Mouse (Mus musculus) intestine, embryonic 16.5 days (tissue): ENCODE data around the gene Hspb1. TPM values are rescaled to one million over a fixed set of nuclear protein-coding genes. Genes with fewer than 3 reads are reported as not detected.

ENCODE experiments used
- ATAC-seq: fragments of 200-750 bp; cut with Nextera tagmentation; 2 replicates; pipeline ENCODE4 v1.8.0; 2017; ENCODE audit warnings: moderate TSS enrichment, moderate library complexity
- H3K27ac ChIP-seq: fragments of 300-500 bp; sonication (generic); 2 replicates; pipeline ENCODE4 v1.5.1; 2014; ENCODE audit warnings: mild to moderate bottlenecking, low read length
- H3K27me3 ChIP-seq: fragments of 300-500 bp; sonication (generic); replicated peaks from 2 replicates; pipeline ENCODE4 v1.6.1; 2014; ENCODE audit warnings: low read length, control low read depth, mixed read lengths; ENCODE audit not compliant: control insufficient read depth, insufficient read depth
- H3K36me3 ChIP-seq: fragments of 300-500 bp; sonication (generic); 2 replicates; pipeline ENCODE4 v1.6.1; 2014; ENCODE audit warnings: low read length, control low read depth; ENCODE audit not compliant: control insufficient read depth, insufficient read depth
- H3K4me1 ChIP-seq: fragments of 300-500 bp; sonication (generic); 2 replicates; pipeline ENCODE4 v1.6.1; 2014; ENCODE audit warnings: low read length, control low read depth, mixed read lengths; ENCODE audit not compliant: control insufficient read depth, insufficient read depth
- H3K4me2 ChIP-seq: fragments of 300-500 bp; sonication (generic); 2 replicates; pipeline ENCODE4 v1.6.1; 2014; ENCODE audit warnings: low read depth, low read length, control low read depth
- H3K4me3 ChIP-seq: fragments of 300-500 bp; sonication (generic); 2 replicates; pipeline ENCODE4 v1.5.1; 2014; ENCODE audit warnings: mild to moderate bottlenecking, low read length
- H3K9ac ChIP-seq: fragments of 300-500 bp; sonication (generic); 2 replicates; pipeline ENCODE4 v1.6.1; 2014; ENCODE audit warnings: low read depth, low read length
- H3K9me3 ChIP-seq: fragments of 300-500 bp; sonication (generic); 2 replicates; pipeline ENCODE4 v1.6.1; 2016; ENCODE audit warnings: low read length, control low read depth; ENCODE audit not compliant: control insufficient read depth
- WGBS: fragments of 180-500 bp; shearing (Covaris S2); extraction: QIAGEN DNeasy Blood & Tissue Kit; methylation state at CpG from one replicate; pipeline ENCODE4 v1.1.7; 2014; 5-methylcytosine and 5-hydroxymethylcytosine counted together
- polyA plus RNA-seq: library from polyadenylated mRNA; unstranded; fragments of >200 nt; fragmentation: Nextera tagmentation; extraction: Ambion mirVana; gene quantifications from 2 replicates; pipeline ENCODE4 v1.2.1, GENCODE M21; 2015

Hspb1 gene
- polyA plus RNA-seq, 1 experiment from 2014 or later = 114 TPM

DNA sequence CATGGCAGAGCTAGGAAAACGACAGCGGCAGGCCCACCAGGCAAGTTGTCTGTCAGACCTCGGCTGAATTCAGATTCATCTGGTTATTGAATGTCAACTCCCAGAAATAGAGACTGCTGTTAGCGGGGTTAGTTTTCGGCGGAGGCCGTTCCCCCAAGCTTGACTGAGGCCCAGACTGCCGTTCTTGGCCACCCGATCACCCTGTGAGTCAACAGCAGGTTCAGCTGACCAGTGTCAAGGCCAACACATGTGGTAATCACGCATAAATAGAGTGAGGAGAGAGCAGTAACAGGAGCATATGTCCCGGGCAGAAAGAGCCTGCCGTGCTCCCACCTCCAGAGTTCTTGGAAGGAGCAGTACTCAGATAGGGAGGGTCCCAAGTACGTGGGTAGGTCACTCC lies 19.5 kb downstream of the Hspb1 start:
- peaks cover 8% of the 10 kb centered on the region for H3K4me1 ChIP-seq
- no peaks in the 10 kb centered on the region for H3K27me3 ChIP-seq
- peaks cover 18% of the 10 kb centered on the region for H3K36me3 ChIP-seq
- ATAC-seq = no peak
- H3K4me2 ChIP-seq = no peak overlapping the region
- H3K9ac ChIP-seq = no peak overlapping the region
- no peak overlapping the region for H3K27ac ChIP-seq
- H3K4me3 ChIP-seq = no peak overlapping the region
- no peaks in the 10 kb centered on the region for H3K9me3 ChIP-seq
- WGBS = 75% methylated on average over 13 of the region's 13 CpGs

DNA sequence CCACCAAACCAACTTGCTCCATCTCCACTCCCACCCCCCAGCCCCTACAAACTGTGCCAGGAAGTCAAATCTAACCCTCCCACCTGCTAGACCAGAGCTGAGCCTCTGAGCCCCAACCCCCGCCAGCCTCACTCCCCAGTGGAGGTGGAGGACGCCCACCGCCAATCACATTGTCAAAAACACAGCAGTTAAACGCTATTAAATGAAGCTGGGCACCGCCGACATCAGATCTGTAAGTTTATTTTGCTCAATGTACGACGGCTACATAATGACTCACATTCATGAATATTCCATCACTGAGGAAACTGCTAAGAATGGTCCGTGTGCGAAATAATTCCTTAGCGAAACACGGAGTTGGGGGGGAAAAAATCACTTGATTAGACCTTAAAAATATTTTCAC lies 20.5 kb downstream of the Hspb1 start:
- ATAC-seq = no peak
- Histone ChIP-seq H3K9ac (no peak overlapping the region), H3K4me3 (no peak overlapping the region), H3K27me3 (no peaks in the 10 kb centered on the region), H3K4me2 (no peak overlapping the region), H3K27ac (no peak overlapping the region), H3K9me3 (no peaks in the 10 kb centered on the region), H3K4me1 (peaks cover 5% of the 10 kb centered on the region), H3K36me3 (peaks cover 18% of the 10 kb centered on the region)
- 84% methylated on average over 12 of the region's 12 CpGs for WGBS

DNA sequence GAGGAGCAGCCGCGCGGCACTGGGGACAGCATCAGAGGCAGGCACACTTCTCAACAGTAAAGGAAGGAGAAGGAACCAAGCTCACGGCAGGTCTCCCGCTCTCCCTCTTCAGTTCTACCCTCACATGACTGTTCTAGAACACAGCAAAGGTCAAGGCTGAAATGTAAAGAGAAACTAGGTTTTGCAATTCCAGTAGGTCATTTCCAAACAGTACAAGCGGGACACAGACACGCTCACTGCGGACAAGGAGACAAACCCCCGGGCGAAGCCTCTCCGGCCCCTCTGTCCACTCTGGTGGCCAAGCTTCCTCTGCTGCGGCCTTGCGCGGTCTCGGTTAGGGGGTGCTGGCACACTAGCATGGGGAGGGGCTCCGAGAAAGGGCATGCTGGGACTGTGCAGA lies 21.3 kb downstream of the Hspb1 start:
- no peak for ATAC-seq
- H3K27me3 ChIP-seq = no peaks in the 10 kb centered on the region
- no peak overlapping the region for H3K9ac ChIP-seq
- 93% methylated on average over 16 of the region's 16 CpGs for WGBS
- H3K4me3 ChIP-seq = no peak overlapping the region
- H3K9me3 ChIP-seq = no peaks in the 10 kb centered on the region
- no peak overlapping the region for H3K27ac ChIP-seq
- no peaks in the 10 kb centered on the region for H3K4me1 ChIP-seq
- H3K4me2 ChIP-seq = no peak overlapping the region
- H3K36me3 ChIP-seq = peaks cover 18% of the 10 kb centered on the region

DNA sequence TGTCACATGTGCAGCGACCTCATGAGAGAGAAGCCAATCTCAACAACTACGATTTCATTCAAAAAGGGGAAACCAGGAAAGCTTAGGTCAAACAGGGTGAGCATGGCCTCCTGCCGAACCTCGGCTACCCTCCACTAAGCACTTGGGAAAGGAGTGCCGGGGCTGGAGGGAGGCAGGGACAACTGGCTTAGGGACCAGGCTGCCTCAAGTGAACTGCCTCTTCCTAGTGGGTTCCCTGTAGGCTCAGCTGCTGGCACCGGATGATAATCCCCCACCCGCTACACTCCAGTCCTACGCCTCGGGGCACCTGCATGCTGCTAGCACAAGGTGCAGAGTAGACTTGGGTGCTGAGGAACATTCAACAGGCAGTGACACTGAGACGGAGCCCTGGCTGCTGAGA lies 21.9 kb downstream of the Hspb1 start:
- no peaks in the 10 kb centered on the region for H3K27me3 ChIP-seq
- peaks cover 18% of the 10 kb centered on the region for H3K36me3 ChIP-seq
- H3K9ac ChIP-seq = no peak overlapping the region
- WGBS = 87% methylated on average over 10 of the region's 10 CpGs
- H3K4me3 ChIP-seq = no peak overlapping the region
- H3K9me3 ChIP-seq = no peaks in the 10 kb centered on the region
- no peaks in the 10 kb centered on the region for H3K4me1 ChIP-seq
- no peak for ATAC-seq
- no peak overlapping the region for H3K27ac ChIP-seq
- no peak overlapping the region for H3K4me2 ChIP-seq

DNA sequence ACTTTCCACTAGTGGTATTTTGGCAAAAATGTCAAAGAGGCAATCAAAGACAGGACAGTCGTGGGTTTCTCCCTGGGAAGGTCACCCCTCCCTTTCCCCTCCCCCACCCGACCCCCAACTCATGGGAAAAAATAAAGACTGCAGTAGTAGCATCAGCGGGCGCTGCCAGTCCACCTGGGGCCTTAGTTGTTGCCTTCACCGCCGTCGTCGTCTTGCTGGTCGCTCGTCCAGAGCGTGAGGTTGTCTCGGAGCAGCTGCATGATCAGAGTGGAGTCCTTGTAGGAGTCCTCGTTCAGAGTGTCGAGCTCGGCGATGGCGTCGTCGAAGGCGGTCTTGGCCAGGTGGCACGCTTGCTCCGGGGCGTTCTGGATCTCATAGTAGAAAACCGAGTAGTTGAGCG lies 23.1 kb downstream of the Hspb1 start:
- H3K36me3 ChIP-seq = peaks cover 18% of the 10 kb centered on the region
- no peak for ATAC-seq

DNA sequence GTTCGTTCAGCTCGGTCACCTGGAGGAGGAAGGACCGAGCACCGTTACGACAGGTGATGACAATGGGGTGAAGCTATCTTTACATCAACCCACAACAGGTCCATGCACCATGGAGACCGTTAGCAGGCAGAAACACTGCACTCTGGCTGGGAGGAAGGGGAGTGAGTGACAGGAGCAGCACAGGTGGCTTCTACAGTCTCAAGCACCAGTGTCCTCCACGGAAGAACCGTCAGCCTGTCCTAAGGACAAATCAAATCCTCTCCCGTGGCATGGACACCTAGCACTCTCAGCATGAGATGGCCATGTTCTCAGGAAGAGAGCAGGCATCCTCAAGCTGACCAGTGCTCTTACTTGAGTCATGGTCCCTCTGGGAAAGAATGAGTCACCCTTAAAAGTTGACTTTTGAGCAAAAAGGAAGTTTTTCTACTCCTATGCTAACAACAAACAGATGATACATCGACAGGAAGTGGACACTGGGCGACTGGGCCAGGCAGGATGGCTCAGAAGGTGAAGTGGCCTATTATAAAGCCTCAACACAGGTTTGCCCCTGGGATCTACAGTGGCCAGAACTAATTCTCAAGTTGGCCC lies 24.0 kb downstream of the Hspb1 start:
- H3K36me3 ChIP-seq = peaks cover 18% of the 10 kb centered on the region
- no peaks in the 10 kb centered on the region for H3K9me3 ChIP-seq
- no peaks in the 10 kb centered on the region for H3K27me3 ChIP-seq
- H3K4me1 ChIP-seq = peaks cover 4% of the 10 kb centered on the region; the same call in 1 of the 2 replicates
- no peak overlapping the region for H3K9ac ChIP-seq
- H3K4me2 ChIP-seq = no peak overlapping the region
- H3K4me3 ChIP-seq = no peak overlapping the region
- ATAC-seq = no peak
- 82% methylated on average over 11 of the region's 11 CpGs for WGBS
- H3K27ac ChIP-seq = no peak overlapping the region

More for the DNA sequence above, 23.1 kb downstream of the Hspb1 start:
- H3K4me3 ChIP-seq = no peak overlapping the region
- H3K4me2 ChIP-seq = no peak overlapping the region
- WGBS = 93% methylated on average over 25 of the region's 25 CpGs
- no peak overlapping the region for H3K9ac ChIP-seq
- H3K27me3 ChIP-seq = no peaks in the 10 kb centered on the region
- H3K9me3 ChIP-seq = no peaks in the 10 kb centered on the region
- H3K4me1 ChIP-seq = no peaks in the 10 kb centered on the region
- H3K27ac ChIP-seq = no peak overlapping the region

DNA sequence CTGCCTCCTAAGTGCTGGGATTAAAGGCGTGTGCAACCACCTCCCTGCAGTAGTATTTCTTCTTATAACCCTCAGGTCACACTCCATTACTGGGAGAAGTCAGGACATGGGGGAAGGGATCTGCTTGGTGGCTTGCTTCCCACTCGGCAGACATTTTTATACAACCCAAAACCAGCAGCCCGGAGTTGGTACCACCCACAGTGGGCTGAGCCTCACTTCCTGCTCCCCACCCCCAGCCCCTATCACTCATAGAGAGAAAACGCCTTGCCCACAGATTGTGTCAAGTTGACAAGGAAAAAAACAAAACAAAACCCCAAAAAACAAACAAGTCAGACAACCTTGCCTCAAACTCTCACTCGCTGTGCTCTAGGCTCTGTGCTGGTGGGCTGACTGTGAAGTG lies 25.5 kb downstream of the Hspb1 start:
- H3K4me1 ChIP-seq = peaks cover 8% of the 10 kb centered on the region; the same call in 1 of the 2 replicates
- H3K9ac ChIP-seq = no peak overlapping the region
- H3K36me3 ChIP-seq = peaks cover 18% of the 10 kb centered on the region
- H3K27me3 ChIP-seq = no peaks in the 10 kb centered on the region
- H3K27ac ChIP-seq = no peak overlapping the region
- H3K9me3 ChIP-seq = no peaks in the 10 kb centered on the region; the same call in 1 of the 2 replicates
- 67% methylated on average over 5 of the region's 5 CpGs for WGBS
- no peak for ATAC-seq
- no peak overlapping the region for H3K4me2 ChIP-seq
- H3K4me3 ChIP-seq = no peak overlapping the region

DNA sequence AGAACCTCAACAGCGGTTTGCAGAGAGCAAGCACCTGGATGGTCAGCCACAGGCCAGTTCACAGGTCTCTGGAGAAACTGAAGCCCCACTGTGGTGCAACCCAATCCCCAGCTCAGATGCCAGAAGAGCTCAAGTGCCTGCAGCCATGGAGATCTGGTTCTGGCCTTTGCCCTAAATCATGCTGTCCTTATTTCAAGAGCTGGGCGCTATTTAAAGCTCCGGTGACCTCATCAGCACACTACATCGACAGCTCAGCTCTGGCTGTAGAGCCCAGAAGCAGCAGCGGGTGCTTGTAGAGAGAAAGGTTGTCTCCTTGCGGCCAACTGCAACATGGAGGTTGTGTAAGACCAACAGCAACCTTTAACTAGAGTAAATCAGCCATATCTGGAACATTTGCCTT lies 26.4 kb downstream of the Hspb1 start:
- H3K4me1 ChIP-seq = peaks cover 8% of the 10 kb centered on the region; the same call in 1 of the 2 replicates
- no peaks in the 10 kb centered on the region; the same call in 1 of the 2 replicates for H3K9me3 ChIP-seq
- H3K4me3 ChIP-seq = no peak overlapping the region
- H3K9ac ChIP-seq = no peak overlapping the region
- WGBS = 78% methylated on average over 6 of the region's 6 CpGs
- H3K36me3 ChIP-seq = peaks cover 14% of the 10 kb centered on the region
- H3K27me3 ChIP-seq = no peaks in the 10 kb centered on the region
- H3K4me2 ChIP-seq = no peak overlapping the region
- no peak for ATAC-seq
- no peak overlapping the region for H3K27ac ChIP-seq

DNA sequence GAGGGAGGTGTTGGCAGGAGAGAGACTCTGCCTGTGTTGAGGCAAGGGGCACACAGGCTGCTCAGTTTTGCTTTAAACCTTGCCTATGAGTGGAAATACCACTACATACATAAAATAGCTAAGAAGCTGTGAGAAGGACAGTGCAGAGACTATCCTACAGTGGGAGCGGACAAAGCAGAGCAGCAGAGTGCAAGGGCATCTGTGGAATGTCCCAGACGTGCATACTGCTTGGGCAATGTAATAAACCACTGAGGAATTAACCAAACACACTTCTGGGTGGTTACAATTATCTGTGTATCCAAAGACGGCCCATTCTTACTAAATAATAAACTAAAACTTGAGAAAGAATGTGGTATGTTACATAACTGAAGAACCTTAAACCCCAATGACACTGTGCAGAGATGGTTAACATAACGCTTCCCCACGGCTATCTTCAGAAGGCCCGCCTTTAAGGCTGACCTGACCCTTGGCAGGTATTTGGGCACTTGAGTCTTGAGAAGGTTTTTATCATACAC lies 28.4 kb downstream of the Hspb1 start:
- peaks cover 6% of the 10 kb centered on the region for H3K36me3 ChIP-seq
- no peaks in the 10 kb centered on the region for H3K27me3 ChIP-seq
- no peak overlapping the region for H3K4me2 ChIP-seq
- peaks cover 8% of the 10 kb centered on the region; the same call in 1 of the 2 replicates for H3K4me1 ChIP-seq
- H3K27ac ChIP-seq = no peak overlapping the region
- ATAC-seq = peak; percentile 32; the same call in 1 of the 2 replicates
- H3K9ac ChIP-seq = no peak overlapping the region
- WGBS = 59% methylated on average over 6 of the region's 6 CpGs
- H3K4me3 ChIP-seq = no peak overlapping the region
- H3K9me3 ChIP-seq = no peaks in the 10 kb centered on the region; the same call in 1 of the 2 replicates
